Mouse (Mus musculus) cortical plate, adult 2 months (tissue): ENCODE measurements at regions not wholly inside any gene's neighbourhood (a gene's known extent, or its start where the extent isn't known, plus 50 kb on each side); places are given as distances from the start of the nearest gene placed in this dataset.

Experiments
- CTCF ChIP-seq: fragments of 200-500 bp; IDR thresholded peaks from 2 replicates; pipeline ENCODE4 v1.5.1; 2011; ENCODE audit warnings: mild to moderate bottlenecking, control low read depth, low read length; ENCODE audit not compliant: insufficient read depth; ENCODE audit errors: extremely low read depth
- POLR2A ChIP-seq: fragments of 200-500 bp; IDR thresholded peaks from 2 replicates; pipeline ENCODE4 v1.6.1; 2011; ENCODE audit warnings: mild to moderate bottlenecking, low read length, control low read depth; ENCODE audit not compliant: insufficient read depth; ENCODE audit errors: extremely low read depth

DNA sequence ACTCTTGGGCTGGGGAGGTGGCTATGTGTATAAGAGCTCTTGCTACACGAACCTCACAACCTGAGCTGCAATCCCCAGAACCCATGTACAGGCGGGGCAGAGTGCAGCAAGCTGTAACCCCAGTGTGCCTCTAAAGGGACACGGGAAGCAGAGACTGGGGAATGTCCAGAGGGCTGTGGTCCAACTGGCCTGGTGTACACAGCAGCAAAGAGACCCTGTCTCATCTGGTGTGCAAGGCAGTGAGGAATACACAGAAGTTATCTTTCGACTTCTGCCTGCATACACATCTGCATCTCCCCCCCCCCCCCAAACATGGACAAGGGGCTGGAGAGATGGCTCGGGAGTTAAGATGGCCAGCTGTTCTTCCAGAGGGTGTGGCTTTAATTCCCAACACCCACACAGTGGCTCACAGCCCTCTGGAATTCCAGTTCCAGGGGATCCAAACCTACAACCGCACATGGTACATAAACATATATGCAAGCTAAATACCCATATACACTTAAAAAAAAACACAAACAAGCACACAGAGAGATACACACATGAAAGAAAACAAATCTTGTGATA is 86.4 kb downstream of the Vcpkmt start:
- no peak for TF ChIP-seq CTCF
- no peak for TF ChIP-seq POLR2A
